Mouse (Mus musculus): Measurements from ENCODE around the gene Usp10. TPM values are rescaled to one million over a fixed set of nuclear protein-coding genes. Genes with fewer than 3 reads are reported as not detected.

The Usp10 gene
- total RNA-seq, 2 experiments from 2014 or later: 80.8 to 86.6 TPM

Other genes starting within 250 kb of the Usp10 start
- gene Wfdc1, start 244.0 kb upstream of the Usp10 start, total RNA-seq (2021): 10 to 100 TPM; 26.3 to 26.8 TPM
- not detected for gene Atp2c2, start 210.4 kb upstream of the Usp10 start, total RNA-seq (2021)
- 1 to 10 TPM; 9.0 to 9.2 TPM for gene Tldc1, start 131.9 kb upstream of the Usp10 start, total RNA-seq (2021)
- 10 to 100 TPM; 51.5 to 56.0 TPM for gene Cotl1, start 69.8 kb upstream of the Usp10 start, total RNA-seq (2021)
- gene Klhl36, start 48.1 kb upstream of the Usp10 start, total RNA-seq (2021): 1 to 10 TPM; 4.7 to 4.8 TPM
- 1 to 10 TPM in 1 of 2 experiments, not detected in 1; 5.8 TPM for gene Gm20388, start 481 bp downstream of the Usp10 start, total RNA-seq (2021)
- gene Crispld2, start 82.1 kb downstream of the Usp10 start, total RNA-seq (2021): 1 to 10 TPM; 3.6 to 4.6 TPM
- 10 to 100 TPM; 39.5 to 40.8 TPM for gene Zdhhc7, start 191.1 kb downstream of the Usp10 start, total RNA-seq (2021)
- 10 to 100 TPM; 19.3 to 23.8 TPM for gene 6430548M08Rik, start 203.8 kb downstream of the Usp10 start, total RNA-seq (2021)